Mouse (Mus musculus) heart, postnatal 0 days (tissue): ENCODE measurements at regions not wholly inside any gene's neighbourhood (a gene's known extent, or its start where the extent isn't known, plus 50 kb on each side); places are given as distances from the start of the nearest gene placed in this dataset.

Source experiments
- ATAC-seq: fragments of 200-750 bp; cut with Nextera tagmentation; 2 replicates; pipeline ENCODE4 v1.8.0; 2017; ENCODE audit warnings: low read depth, moderate number of reproducible peaks, moderate library complexity; ENCODE audit not compliant: insufficient read depth
- DNase-seq: peaks from one replicate; pipeline ENCODE4 v3.0.0-alpha.2; 2016; ENCODE audit warnings: low spot score
- H3K27ac ChIP-seq: fragments of 300-500 bp; sonication (generic); 2 replicates; pipeline ENCODE4 v1.5.1; 2014; ENCODE audit warnings: low read depth, mild to moderate bottlenecking
- H3K27me3 ChIP-seq: fragments of 300-500 bp; sonication (generic); 2 replicates; pipeline ENCODE4 v1.6.1; 2014; ENCODE audit warnings: low read length, mixed read lengths; ENCODE audit not compliant: control insufficient read depth, insufficient read depth
- H3K36me3 ChIP-seq: fragments of 300-500 bp; sonication (generic); replicated peaks from 2 replicates; pipeline ENCODE4 v1.6.1; 2014; ENCODE audit warnings: low read length, mixed read lengths; ENCODE audit not compliant: control insufficient read depth, insufficient read depth
- H3K4me1 ChIP-seq: fragments of 300-500 bp; sonication (generic); 2 replicates; pipeline ENCODE4 v1.6.1; 2014; ENCODE audit warnings: antibody characterized with exemption; ENCODE audit not compliant: control insufficient read depth, insufficient read depth
- H3K4me2 ChIP-seq: fragments of 300-500 bp; sonication (generic); 2 replicates; pipeline ENCODE4 v1.6.1; 2014; ENCODE audit warnings: low read depth, mild to moderate bottlenecking, low read length, moderate library complexity
- H3K4me3 ChIP-seq: fragments of 300-500 bp; sonication (generic); 2 replicates; pipeline ENCODE4 v1.5.1; 2014; ENCODE audit warnings: low read depth, low read length
- H3K9ac ChIP-seq: fragments of 300-500 bp; sonication (generic); replicated peaks from 2 replicates; pipeline ENCODE4 v1.6.1; 2014; ENCODE audit warnings: low read depth, low read length, mixed read lengths
- H3K9me3 ChIP-seq: fragments of 300-500 bp; sonication (generic); replicated peaks from 2 replicates; pipeline ENCODE4 v1.6.1; 2016; ENCODE audit warnings: low read length; ENCODE audit not compliant: control insufficient read depth
- CTCF ChIP-seq: IDR thresholded peaks from 2 replicates; pipeline ENCODE4 v1.5.1; 2016; ENCODE audit warnings: antibody characterized with exemption, control low read depth, low read depth
- EP300 ChIP-seq: IDR thresholded peaks from 2 replicates; pipeline ENCODE4 v1.6.1; 2016; ENCODE audit warnings: antibody characterized with exemption, low read depth
- WGBS: fragments of 180-500 bp; shearing (Covaris S2); extraction: QIAGEN DNeasy Blood & Tissue Kit; methylation state at CpG from one replicate; pipeline ENCODE4 v1.1.7; 2014; 5-methylcytosine and 5-hydroxymethylcytosine counted together

DNA sequence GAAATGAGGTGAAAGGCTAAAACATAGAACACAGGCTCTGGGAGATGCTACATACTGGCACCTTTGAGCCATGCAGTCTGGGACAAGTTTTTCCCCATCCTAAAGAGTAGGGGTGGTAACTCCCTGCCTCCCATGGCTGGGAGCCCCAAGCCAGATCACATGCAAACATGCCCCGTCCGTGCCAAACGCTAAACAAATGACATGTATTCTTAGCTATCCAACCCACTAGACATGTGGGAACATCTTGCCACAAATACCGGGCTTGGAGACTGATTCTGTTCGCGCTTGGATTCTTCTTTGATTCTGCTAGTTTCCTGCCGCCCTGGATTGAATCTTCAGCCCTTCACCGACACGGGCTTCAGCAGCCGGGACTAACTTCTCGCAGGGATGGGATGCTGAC, 208.7 kb downstream of the Sox9 start:
- 85% methylated on average over 11 of the region's 11 CpGs for WGBS
- no peak overlapping the region for H3K4me2 ChIP-seq

DNA sequence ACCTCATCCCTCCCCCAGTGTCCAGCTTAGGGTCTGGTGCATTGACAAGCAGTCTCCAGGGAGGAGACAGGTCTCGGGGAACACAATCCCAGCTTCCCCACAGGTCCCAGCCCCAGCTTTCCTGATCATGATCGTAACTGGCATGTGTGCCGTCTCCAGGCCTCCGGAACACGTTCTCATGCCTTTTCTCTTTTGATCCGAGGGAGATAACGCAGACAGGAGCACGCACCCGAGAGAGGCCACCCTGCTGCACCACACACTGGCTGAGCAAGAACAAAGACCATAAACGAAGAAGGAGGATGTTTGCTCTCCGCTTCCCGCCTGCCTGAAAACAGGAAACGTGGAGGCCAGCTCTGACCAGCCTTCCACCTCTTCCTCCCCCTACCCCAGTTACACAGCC, 209.8 kb downstream of the Sox9 start:
- H3K36me3 ChIP-seq, result no peaks in the 10 kb centered on the region
- no peak for TF ChIP-seq EP300
- no peak for TF ChIP-seq CTCF
- no peak overlapping the region for H3K4me3 ChIP-seq
- no peak for ATAC-seq
- H3K27ac ChIP-seq, result no peak overlapping the region
- DNase-seq, result no peak
- no peak overlapping the region for H3K9ac ChIP-seq
- no peak overlapping the region for H3K4me2 ChIP-seq
- H3K4me1 ChIP-seq, result peaks cover 3% of the 10 kb centered on the region; the same call in 1 of the 2 replicates
- no peaks in the 10 kb centered on the region for H3K9me3 ChIP-seq
- no peaks in the 10 kb centered on the region; the same call in 1 of the 2 replicates for H3K27me3 ChIP-seq
- 41% methylated on average over 13 of the region's 13 CpGs for WGBS

More for the DNA sequence above, 208.7 kb downstream of the Sox9 start:
- no peak overlapping the region for H3K4me3 ChIP-seq
- no peak overlapping the region for H3K9ac ChIP-seq
- peaks cover 3% of the 10 kb centered on the region; the same call in 1 of the 2 replicates for H3K4me1 ChIP-seq
- no peaks in the 10 kb centered on the region for H3K9me3 ChIP-seq
- no peaks in the 10 kb centered on the region; the same call in 1 of the 2 replicates for H3K27me3 ChIP-seq
- TF ChIP-seq EP300, result no peak
- no peak for TF ChIP-seq CTCF
- no peak for ATAC-seq
- H3K27ac ChIP-seq, result no peak overlapping the region
- no peaks in the 10 kb centered on the region for H3K36me3 ChIP-seq
- no peak for DNase-seq

DNA sequence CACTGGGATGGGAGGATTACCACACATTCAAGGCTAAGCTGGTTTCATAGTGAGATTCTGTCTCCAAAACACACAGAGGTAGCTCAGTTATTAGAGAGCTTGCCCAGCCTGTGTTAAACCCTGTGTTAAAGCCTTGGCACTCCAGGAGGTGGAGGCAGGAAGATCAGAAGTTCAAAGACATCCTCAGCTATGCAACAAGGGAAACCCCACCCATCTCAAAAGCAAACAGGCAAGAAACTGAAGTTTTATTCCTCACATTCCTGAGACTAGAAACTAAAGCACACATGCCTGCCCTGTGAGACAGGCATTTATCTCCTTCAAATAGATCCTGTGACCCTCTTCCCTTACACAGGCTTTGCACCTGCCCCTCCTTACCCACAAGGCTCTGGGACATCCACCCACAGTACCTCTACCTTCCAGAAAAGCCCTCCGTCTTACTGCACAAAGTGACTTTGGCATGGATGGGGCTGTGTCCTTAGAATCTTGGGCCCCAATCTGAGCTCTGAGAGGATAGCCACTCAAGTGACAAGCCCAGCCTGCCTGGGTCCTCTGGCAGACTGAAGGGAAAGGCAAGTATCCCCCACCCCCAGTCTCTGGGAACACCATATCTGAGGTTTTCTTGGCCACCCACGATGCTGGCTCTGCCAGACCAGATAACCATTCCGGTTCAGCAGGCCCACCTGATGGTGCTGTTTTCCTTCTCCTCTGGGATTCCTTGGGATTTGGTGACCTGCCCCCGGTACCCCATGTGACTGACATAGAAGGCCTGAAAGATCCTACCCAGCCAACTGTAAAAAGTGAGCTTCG, 217.0 kb downstream of the Sox9 start:
- H3K27ac ChIP-seq, result no peak overlapping the region
- H3K9me3 ChIP-seq, result no peaks in the 10 kb centered on the region
- DNase-seq (no peak), ATAC-seq (no peak)
- H3K4me2 ChIP-seq, result no peak overlapping the region
- H3K9ac ChIP-seq, result no peak overlapping the region
- H3K36me3 ChIP-seq, result no peaks in the 10 kb centered on the region
- H3K4me3 ChIP-seq, result no peak overlapping the region
- TF ChIP-seq EP300 (no peak), CTCF (no peak)
- no peaks in the 10 kb centered on the region for H3K4me1 ChIP-seq
- H3K27me3 ChIP-seq, result 0 out of 2 replicates have a peak, but pooled peaks cover 3% of the 10 kb centered on the region
- 30% methylated on average over 5 of the region's 5 CpGs for WGBS

DNA sequence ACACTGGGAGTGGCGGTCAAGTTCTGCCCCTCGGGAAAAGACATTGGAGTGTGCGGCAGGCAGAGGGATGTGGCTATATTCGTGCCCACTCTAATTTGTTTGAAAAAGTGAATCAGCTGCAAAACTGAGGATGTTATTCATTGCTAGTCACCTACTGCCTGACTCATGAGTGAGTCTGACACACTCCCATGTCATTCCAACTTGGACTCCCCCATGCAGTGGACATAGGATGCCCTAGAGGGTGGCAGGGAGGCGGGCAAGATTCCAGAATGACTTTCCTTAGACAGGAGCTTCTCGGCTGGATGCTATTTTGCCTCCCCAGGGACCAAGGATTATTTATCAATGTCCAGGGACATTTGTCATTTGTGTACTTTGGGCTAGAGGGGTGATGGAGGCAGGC, 219.0 kb downstream of the Sox9 start:
- Histone ChIP-seq H3K9me3 (no peaks in the 10 kb centered on the region), H3K4me2 (no peak overlapping the region), H3K27me3 (0 out of 2 replicates have a peak, but pooled peaks cover 3% of the 10 kb centered on the region), H3K4me3 (no peak overlapping the region), H3K27ac (no peak overlapping the region), H3K9ac (no peak overlapping the region), H3K4me1 (no peaks in the 10 kb centered on the region), H3K36me3 (no peaks in the 10 kb centered on the region)
- no peak for DNase-seq
- WGBS, result 75% methylated on average over 6 of the region's 6 CpGs
- no peak for TF ChIP-seq CTCF
- ATAC-seq, result no peak

DNA sequence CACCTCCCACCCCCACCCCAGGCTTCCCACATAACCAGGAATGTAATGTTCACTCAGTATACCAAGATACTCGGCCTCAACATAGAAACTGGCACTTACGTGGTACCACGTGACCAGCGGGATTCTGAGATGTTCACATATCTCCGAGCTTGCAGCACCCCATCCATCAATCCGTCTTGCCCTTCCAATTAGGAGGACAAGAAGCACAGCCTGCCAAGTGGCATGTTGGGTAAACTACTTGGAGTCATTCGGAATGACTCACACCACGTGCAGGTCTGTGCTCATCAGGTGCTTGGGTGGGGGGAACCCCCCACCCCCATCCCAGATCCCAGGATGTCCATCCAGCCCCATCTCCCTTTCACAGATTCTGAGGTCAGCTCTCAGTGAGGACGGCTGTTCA, 223.9 kb downstream of the Sox9 start:
- no peak for ATAC-seq
- H3K9me3 ChIP-seq, result no peaks in the 10 kb centered on the region
- no peak for TF ChIP-seq EP300
- no peak for TF ChIP-seq CTCF
- H3K4me3 ChIP-seq, result no peak overlapping the region
- peaks cover 5% of the 10 kb centered on the region; the same call in 1 of the 2 replicates for H3K4me1 ChIP-seq
- no peaks in the 10 kb centered on the region for H3K36me3 ChIP-seq
- no peak overlapping the region for H3K4me2 ChIP-seq
- DNase-seq, result no peak
- no peak overlapping the region for H3K9ac ChIP-seq
- H3K27ac ChIP-seq, result no peak overlapping the region
- no peaks in the 10 kb centered on the region for H3K27me3 ChIP-seq
- 50% methylated on average over 9 of the region's 9 CpGs for WGBS

DNA sequence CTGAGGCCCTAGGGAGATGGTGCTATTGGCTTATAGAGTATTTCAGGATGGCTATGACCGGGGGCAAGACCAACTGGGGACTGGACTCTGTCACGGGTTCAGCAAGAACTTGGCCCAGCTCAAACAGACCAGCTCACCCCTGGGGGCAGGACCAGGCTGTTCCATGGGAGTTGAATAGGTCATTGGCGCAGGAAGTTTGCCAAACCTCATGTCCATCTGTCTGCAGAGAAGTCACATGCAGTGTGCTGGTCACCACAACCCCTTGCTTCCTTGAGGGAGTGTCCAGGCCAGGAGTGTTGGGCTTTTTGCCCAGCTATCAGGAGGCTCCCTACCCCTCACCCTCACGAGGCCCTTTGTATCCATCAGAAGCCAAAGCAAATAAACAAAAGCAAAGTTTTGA, 226.5 kb downstream of the Sox9 start:
- H3K9me3 ChIP-seq, result no peaks in the 10 kb centered on the region
- H3K4me3 ChIP-seq, result no peak overlapping the region
- H3K9ac ChIP-seq, result no peak overlapping the region
- WGBS, result 51% methylated on average over 4 of the region's 4 CpGs
- H3K4me2 ChIP-seq, result no peak overlapping the region
- DNase-seq, result no peak
- H3K27me3 ChIP-seq, result 0 out of 2 replicates have a peak, but pooled peaks cover 3% of the 10 kb centered on the region
- no peak; the same call in 1 of the 2 replicates for ATAC-seq
- H3K4me1 ChIP-seq, result peaks cover 5% of the 10 kb centered on the region; the same call in 1 of the 2 replicates
- no peak for TF ChIP-seq EP300
- TF ChIP-seq CTCF, result no peak
- H3K27ac ChIP-seq, result no peak overlapping the region
- no peaks in the 10 kb centered on the region for H3K36me3 ChIP-seq
